Comparison of ENCODE assay signal across 27 mouse cellular contexts in genomic region chr2:173014741-173015287, GRCm38 (mm10). TPM values are rescaled to one million over a fixed set of nuclear protein-coding genes. Genes with fewer than 3 reads are reported as not detected.
A peak's percentile ranks its signal among the peaks of the same experiment; 100 is the strongest.
DNase-seq lines count a peak whose midpoint lies in the region; ATAC-seq and TF ChIP-seq lines count a peak whose summit lies in the region.
"Had no signal": no experiment of that assay in that cellular context is flagged by ENCODE, and none has a peak within 500 bp of the region (broad histone marks: within the 10 kb centered on the region; RNA-seq: fewer than 3 reads in every experiment).

No protein-coding gene starts in this region.

- ATAC-seq in heart, embryonic 11.5 days (replicated peaks; ENCODE audit: insufficient number of reproducible peaks, low FRiP score, low TSS enrichment): no peak
- ATAC-seq in liver, embryonic 12.5 days: no peak
- no peak for ATAC-seq in liver, postnatal 0 days
- ATAC-seq in megakaryocyte, adult 5-6 weeks (ENCODE audit: poor library complexity, severe bottlenecking): no peak
- ATAC-seq: activated CD4-positive, CD25-positive, alpha-beta regulatory T cell, adult 4 months; forebrain, embryonic 13.5 days; forebrain, embryonic 15.5 days; forebrain, postnatal 0 days; Patski had no signal

- H3K27me3 ChIP-seq in heart, embryonic 10.5 days (ENCODE audit: insufficient read depth, poor library complexity, severe bottlenecking): no peaks in the 10 kb centered on the region
- no peaks in the 10 kb centered on the region for H3K27me3 ChIP-seq in heart, embryonic 11.5 days (ENCODE audit: control insufficient read depth, insufficient read depth, low read length)
- no peaks in the 10 kb centered on the region for H3K27me3 ChIP-seq in liver, embryonic 12.5 days (replicated peaks)
- H3K27me3 ChIP-seq in liver, postnatal 0 days (ENCODE audit: insufficient read depth, low read length): no peaks in the 10 kb centered on the region
- no peaks in the 10 kb centered on the region for H3K27me3 ChIP-seq in megakaryocyte, embryonic 14.5 days (replicated peaks)
- H3K27me3 ChIP-seq: Patski had no signal

- H3K4me1 ChIP-seq in heart, embryonic 10.5 days: peaks cover 41% of the 10 kb centered on the region
- H3K4me1 ChIP-seq in heart, embryonic 11.5 days (ENCODE audit: control insufficient read depth, insufficient read depth, low read length): peaks cover 28% of the 10 kb centered on the region
- peaks cover 36% of the 10 kb centered on the region for H3K4me1 ChIP-seq in liver, embryonic 12.5 days
- H3K4me1 ChIP-seq in liver, postnatal 0 days (ENCODE audit: insufficient read depth): peaks cover 26% of the 10 kb centered on the region
- peaks cover 87% of the 10 kb centered on the region for H3K4me1 ChIP-seq in megakaryocyte, embryonic 14.5 days

- H3K27ac ChIP-seq in heart, embryonic 10.5 days: 0 out of 2 replicates have a peak overlapping the region, but pooled peaks have one; percentile 37
- H3K27ac ChIP-seq in heart, embryonic 11.5 days (ENCODE audit: low read depth, low read length): no peak overlapping the region
- 0 out of 2 replicates have a peak overlapping the region, but pooled peaks have one; percentile 3 for H3K27ac ChIP-seq in liver, embryonic 12.5 days
- no peak overlapping the region for H3K27ac ChIP-seq in liver, postnatal 0 days (ENCODE audit: low read depth)
- H3K27ac ChIP-seq: embryonic facial prominence, embryonic 13.5 days; embryonic facial prominence, embryonic 15.5 days; forebrain, embryonic 13.5 days; forebrain, embryonic 15.5 days had no signal

- no peak for TF ChIP-seq CTCF in liver, postnatal 0 days (IDR thresholded peaks at IDR 0.05; ENCODE audit: low read depth)

- no peak overlapping the region for H3K4me2 ChIP-seq in heart, embryonic 11.5 days
- no peak overlapping the region for H3K4me2 ChIP-seq in liver, embryonic 12.5 days
- no peak overlapping the region for H3K4me2 ChIP-seq in liver, postnatal 0 days (ENCODE audit: low read depth, low read length)
- H3K4me2 ChIP-seq: embryonic facial prominence, embryonic 13.5 days; embryonic facial prominence, embryonic 15.5 days; forebrain, embryonic 13.5 days; forebrain, embryonic 15.5 days had no signal

- H3K4me3 ChIP-seq in heart, embryonic 10.5 days: no peak overlapping the region
- H3K4me3 ChIP-seq in heart, embryonic 11.5 days (ENCODE audit: low read depth, low read length): no peak overlapping the region
- H3K4me3 ChIP-seq in liver, embryonic 12.5 days: no peak overlapping the region
- H3K4me3 ChIP-seq in liver, postnatal 0 days (ENCODE audit: low read depth, low read length): no peak overlapping the region
- peak overlapping the region; percentile 74 for H3K4me3 ChIP-seq in megakaryocyte, embryonic 14.5 days (replicated peaks)
- H3K4me3 ChIP-seq: embryonic facial prominence, embryonic 13.5 days; embryonic facial prominence, embryonic 15.5 days; forebrain, embryonic 13.5 days; forebrain, embryonic 15.5 days had no signal

- no peaks in the 10 kb centered on the region for H3K9me3 ChIP-seq in heart, embryonic 10.5 days
- no peaks in the 10 kb centered on the region for H3K9me3 ChIP-seq in heart, embryonic 11.5 days (replicated peaks; ENCODE audit: control insufficient read depth, low read length)
- no peaks in the 10 kb centered on the region for H3K9me3 ChIP-seq in liver, embryonic 12.5 days (replicated peaks)
- no peaks in the 10 kb centered on the region for H3K9me3 ChIP-seq in liver, postnatal 0 days (ENCODE audit: low read length)
- no peaks in the 10 kb centered on the region for H3K9me3 ChIP-seq in megakaryocyte, embryonic 14.5 days
- H3K9me3 ChIP-seq: embryonic facial prominence, embryonic 13.5 days; embryonic facial prominence, embryonic 15.5 days; forebrain, embryonic 13.5 days; forebrain, embryonic 15.5 days had no signal

- peaks cover 63% of the 10 kb centered on the region for H3K36me3 ChIP-seq in heart, embryonic 10.5 days
- H3K36me3 ChIP-seq in heart, embryonic 11.5 days (ENCODE audit: control insufficient read depth, insufficient read depth, low read length): peaks cover 39% of the 10 kb centered on the region
- peaks cover 66% of the 10 kb centered on the region for H3K36me3 ChIP-seq in liver, embryonic 12.5 days
- H3K36me3 ChIP-seq in liver, postnatal 0 days (replicated peaks; ENCODE audit: insufficient read depth, low read length): peaks cover 53% of the 10 kb centered on the region
- peaks cover 76% of the 10 kb centered on the region for H3K36me3 ChIP-seq in megakaryocyte, embryonic 14.5 days (replicated peaks; ENCODE audit: low read length)

- no peak overlapping the region for H3K9ac ChIP-seq in heart, embryonic 11.5 days (ENCODE audit: low read depth, low read length)
- H3K9ac ChIP-seq in liver, embryonic 12.5 days: no peak overlapping the region
- no peak overlapping the region for H3K9ac ChIP-seq in liver, postnatal 0 days (replicated peaks)
- H3K9ac ChIP-seq: embryonic facial prominence, embryonic 13.5 days; embryonic facial prominence, embryonic 15.5 days; forebrain, embryonic 13.5 days; forebrain, embryonic 15.5 days; forebrain, postnatal 0 days had no signal

- no peak for DNase-seq in heart, embryonic 10.5 days (ENCODE audit: low spot score)
- no peak for DNase-seq in liver, postnatal 0 days
- DNase-seq in adipocyte (ENCODE audit: low spot score): peak; percentile 30
- no peak for DNase-seq in testis, postnatal 10 days (ENCODE audit: low spot score)
- DNase-seq: adrenal gland, adult 2 months; adrenal gland, postnatal 10 days; adrenal gland, postnatal 25 days; cerebellum, adult 11 months; cerebellum, adult 18-20 months; cerebellum, adult 8-10 months; cerebellum, adult 9-11 months; cerebellum, postnatal 14 days; cerebellum, postnatal 36 days; embryo, embryonic 11 days; forebrain, postnatal 0 days had no signal

- 35% methylated on average over 7 of the region's 7 CpGs for WGBS in heart, embryonic 10.5 days
- WGBS in heart, embryonic 11.5 days (ENCODE audit: insufficient replicate concordance): 28% methylated on average over 7 of the region's 7 CpGs
- WGBS in liver, embryonic 12.5 days (ENCODE audit: insufficient replicate concordance): 59% methylated on average over 7 of the region's 7 CpGs
- 64% methylated on average over 7 of the region's 7 CpGs for WGBS in liver, postnatal 0 days (ENCODE audit: insufficient replicate concordance)

- no peak for TF ChIP-seq EP300 in liver, postnatal 0 days (IDR thresholded peaks at IDR 0.05; ENCODE audit: low read depth)

RNA-seq across cellular contexts. Expression of gene Rbm38, which starts 5.5 kb away (rescaled TPM):
- polyA plus RNA-seq in heart, embryonic 10.5 days (2016; fragmentation: Nextera tagmentation; extraction: Ambion mirVana): 156 and 188 TPM in 2 replicates
- polyA plus RNA-seq in heart, embryonic 11.5 days (2014; fragmentation: Nextera tagmentation; extraction: Ambion mirVana): 161 and 169 TPM in 2 replicates
- 305 and 313 TPM in 2 replicates for polyA plus RNA-seq in liver, embryonic 12.5 days (2016; fragmentation: Nextera tagmentation; extraction: Ambion mirVana)
- polyA plus RNA-seq in liver, postnatal 0 days (2015; fragmentation: Nextera tagmentation; extraction: Ambion mirVana): 124 and 126 TPM in 2 replicates
- 1,149 and 2,622 TPM in 2 replicates for polyA plus RNA-seq in megakaryocyte, embryonic 14.5 days (2012; ENCODE audit: insufficient read depth, low replicate concordance)
- 124 and 143 TPM in 2 replicates for total RNA-seq in megakaryocyte, adult 5-6 weeks (2015)
- total RNA-seq in megakaryocyte, adult 5-6 weeks (2017): 43.2 and 59.0 TPM in 2 replicates

RNA-seq across cellular contexts. Expression of gene Rae1, which starts 14.9 kb away (rescaled TPM):
- polyA plus RNA-seq in heart, embryonic 10.5 days (2016; fragmentation: Nextera tagmentation; extraction: Ambion mirVana): 139 and 162 TPM in 2 replicates
- 114 and 118 TPM in 2 replicates for polyA plus RNA-seq in heart, embryonic 11.5 days (2014; fragmentation: Nextera tagmentation; extraction: Ambion mirVana)
- 117 and 119 TPM in 2 replicates for polyA plus RNA-seq in liver, embryonic 12.5 days (2016; fragmentation: Nextera tagmentation; extraction: Ambion mirVana)
- polyA plus RNA-seq in liver, postnatal 0 days (2015; fragmentation: Nextera tagmentation; extraction: Ambion mirVana): 40.0 and 41.5 TPM in 2 replicates
- polyA plus RNA-seq in megakaryocyte, embryonic 14.5 days (2012; ENCODE audit: insufficient read depth, low replicate concordance): 26.3 and 89.2 TPM in 2 replicates
- 53.2 and 72.9 TPM in 2 replicates for total RNA-seq in megakaryocyte, adult 5-6 weeks (2015)
- total RNA-seq in megakaryocyte, adult 5-6 weeks (2017): 42.4 and 54.3 TPM in 2 replicates

RNA-seq across cellular contexts. Expression of gene Spo11, which starts 37.3 kb away (rescaled TPM):
- polyA plus RNA-seq in heart, embryonic 10.5 days (2016; fragmentation: Nextera tagmentation; extraction: Ambion mirVana): 0.06 and 0.20 TPM in 2 replicates
- 0.17 and 0.19 TPM in 2 replicates for polyA plus RNA-seq in heart, embryonic 11.5 days (2014; fragmentation: Nextera tagmentation; extraction: Ambion mirVana)
- polyA plus RNA-seq in liver, embryonic 12.5 days (2016; fragmentation: Nextera tagmentation; extraction: Ambion mirVana): 0.10 TPM in 1 of 2 replicates, not detected in the other
- 0.07 and 0.09 TPM in 2 replicates for polyA plus RNA-seq in liver, postnatal 0 days (2015; fragmentation: Nextera tagmentation; extraction: Ambion mirVana)
- polyA plus RNA-seq in megakaryocyte, embryonic 14.5 days (2012; ENCODE audit: insufficient read depth, low replicate concordance): not detected in 2 replicates
- 0.64 and 1.0 TPM in 2 replicates for total RNA-seq in megakaryocyte, adult 5-6 weeks (2015)
- total RNA-seq in megakaryocyte, adult 5-6 weeks (2017): 0.04 TPM in 1 of 2 replicates, not detected in the other
- total RNA-seq: adrenal gland, adult 2 months; adrenal gland, postnatal 10 days; adrenal gland, postnatal 25 days; adrenal gland, postnatal 4 days had no signal
- polyA plus RNA-seq: adrenal gland, adult 2 months; C2C12 had no signal

Comparison
In these comparisons a context has a peak if more than half of its experiments do, and no peak if none do; other contexts are left out.
1. H3K27ac ChIP-seq: peak in heart, embryonic 10.5 days (single experiment) and liver, embryonic 12.5 days (single experiment); none in heart, embryonic 11.5 days (single experiment) and liver, postnatal 0 days (single experiment).